Mouse (Mus musculus): ENCODE results near the gene Sh3d19. TPM values are rescaled to one million over a fixed set of nuclear protein-coding genes. Genes with fewer than 3 reads are reported as not detected.

The Sh3d19 gene
- polyA plus RNA-seq, 1 experiment from 2014 or later, result 14.0 TPM

GRCm38 (mm10) chr3:86033455-86034090, 62.7 kb downstream of the Sh3d19 start:
- no peak overlapping the region for H3K27ac ChIP-seq (ENCODE audit: low read depth, low read length)
- H3K9ac ChIP-seq (ENCODE audit: low read depth, low read length), result no peak overlapping the region
- no peaks in the 10 kb centered on the region for H3K27me3 ChIP-seq (replicated peaks; ENCODE audit: control insufficient read depth, insufficient read depth, low read length)
- no peaks in the 10 kb centered on the region for H3K9me3 ChIP-seq (ENCODE audit: control insufficient read depth, low read length)
- H3K36me3 ChIP-seq (ENCODE audit: control insufficient read depth, insufficient read depth, low read length), result no peaks in the 10 kb centered on the region
- no peak for ATAC-seq
- 87% methylated on average over 9 of the region's 9 CpGs for WGBS
- no peak overlapping the region for H3K4me2 ChIP-seq (ENCODE audit: low read length)
- H3K4me3 ChIP-seq (ENCODE audit: low read length), result no peak overlapping the region
- peaks cover under 1% of the 10 kb centered on the region; the same call in 1 of the 2 replicates for H3K4me1 ChIP-seq (ENCODE audit: control insufficient read depth, insufficient read depth, low read depth, low read length)

GRCm38 (mm10) chr3:86037926-86038484, 67.1 kb downstream of the Sh3d19 start:
- Histone ChIP-seq H3K4me3 (ENCODE audit: low read length) (no peak overlapping the region), H3K4me1 (ENCODE audit: control insufficient read depth, insufficient read depth, low read depth, low read length) (peaks cover 6% of the 10 kb centered on the region), H3K9ac (ENCODE audit: low read depth, low read length) (no peak overlapping the region), H3K27ac (ENCODE audit: low read depth, low read length) (no peak overlapping the region), H3K27me3 (replicated peaks; ENCODE audit: control insufficient read depth, insufficient read depth, low read length) (no peaks in the 10 kb centered on the region), H3K36me3 (ENCODE audit: control insufficient read depth, insufficient read depth, low read length) (no peaks in the 10 kb centered on the region), H3K9me3 (ENCODE audit: control insufficient read depth, low read length) (no peaks in the 10 kb centered on the region), H3K4me2 (ENCODE audit: low read length) (no peak overlapping the region)
- 87% methylated on average over 9 of the region's 9 CpGs for whole genome bisulfite sequencing
- no peak for ATAC-seq

- Histone ChIP-seq H3K27ac (ENCODE audit: low read depth, low read length) (peak overlapping the region; percentile 40), H3K9me3 (ENCODE audit: control insufficient read depth, low read length) (no peaks in the 10 kb centered on the region), H3K27me3 (replicated peaks; ENCODE audit: control insufficient read depth, insufficient read depth, low read length) (no peaks in the 10 kb centered on the region), H3K4me1 (ENCODE audit: control insufficient read depth, insufficient read depth, low read depth, low read length) (peaks cover 6% of the 10 kb centered on the region), H3K36me3 (ENCODE audit: control insufficient read depth, insufficient read depth, low read length) (no peaks in the 10 kb centered on the region), H3K4me3 (ENCODE audit: low read length) (no peak overlapping the region), H3K9ac (ENCODE audit: low read depth, low read length) (no peak overlapping the region), H3K4me2 (ENCODE audit: low read length) (no peak overlapping the region; the same call in 1 of the 2 replicates)
- ATAC-seq, result no peak
- 60% methylated on average over 3 of the region's 3 CpGs for WGBS
These were observed 67.7 kb downstream of the Sh3d19 start for GRCm38 (mm10) chr3:86038648-86039047.

- Histone ChIP-seq H3K9me3 (ENCODE audit: control insufficient read depth, low read length) (no peaks in the 10 kb centered on the region), H3K4me3 (ENCODE audit: low read length) (no peak overlapping the region)
These were observed 69.6 kb downstream of the Sh3d19 start for GRCm38 (mm10) chr3:86040286-86041201.

GRCm38 (mm10) chr3:86047686-86048408, 76.9 kb downstream of the Sh3d19 start:
- 94% methylated on average over 9 of the region's 9 CpGs for WGBS

More at GRCm38 (mm10) chr3:86040286-86041201, 69.6 kb downstream of the Sh3d19 start:
- Histone ChIP-seq H3K4me2 (ENCODE audit: low read length) (no peak overlapping the region), H3K9ac (ENCODE audit: low read depth, low read length) (no peak overlapping the region), H3K4me1 (ENCODE audit: control insufficient read depth, insufficient read depth, low read depth, low read length) (peaks cover 6% of the 10 kb centered on the region), H3K27me3 (replicated peaks; ENCODE audit: control insufficient read depth, insufficient read depth, low read length) (no peaks in the 10 kb centered on the region), H3K36me3 (ENCODE audit: control insufficient read depth, insufficient read depth, low read length) (no peaks in the 10 kb centered on the region), H3K27ac (ENCODE audit: low read depth, low read length) (no peak overlapping the region)
- 65% methylated on average over 14 of the region's 14 CpGs for WGBS
- no peak for ATAC-seq

GRCm38 (mm10) chr3:86049041-86049440, 78.1 kb downstream of the Sh3d19 start:
- no peak for ATAC-seq
- 89% methylated on average over 2 of the region's 2 CpGs for WGBS
- H3K27ac ChIP-seq (ENCODE audit: low read depth, low read length), result no peak overlapping the region
- no peaks in the 10 kb centered on the region for H3K4me1 ChIP-seq (ENCODE audit: control insufficient read depth, insufficient read depth, low read depth, low read length)
- H3K36me3 ChIP-seq (ENCODE audit: control insufficient read depth, insufficient read depth, low read length), result no peaks in the 10 kb centered on the region
- no peak overlapping the region for H3K4me2 ChIP-seq (ENCODE audit: low read length)
- no peak overlapping the region for H3K9ac ChIP-seq (ENCODE audit: low read depth, low read length)
- H3K9me3 ChIP-seq (ENCODE audit: control insufficient read depth, low read length), result peaks cover 5% of the 10 kb centered on the region
- H3K4me3 ChIP-seq (ENCODE audit: low read length), result no peak overlapping the region
- H3K27me3 ChIP-seq (replicated peaks; ENCODE audit: control insufficient read depth, insufficient read depth, low read length), result no peaks in the 10 kb centered on the region

More at GRCm38 (mm10) chr3:86047686-86048408, 76.9 kb downstream of the Sh3d19 start:
- ATAC-seq, result no peak
- no peak overlapping the region for H3K9ac ChIP-seq (ENCODE audit: low read depth, low read length)
- no peaks in the 10 kb centered on the region for H3K36me3 ChIP-seq (ENCODE audit: control insufficient read depth, insufficient read depth, low read length)
- no peak overlapping the region for H3K4me2 ChIP-seq (ENCODE audit: low read length)
- peaks cover 5% of the 10 kb centered on the region for H3K9me3 ChIP-seq (ENCODE audit: control insufficient read depth, low read length)
- H3K27me3 ChIP-seq (replicated peaks; ENCODE audit: control insufficient read depth, insufficient read depth, low read length), result no peaks in the 10 kb centered on the region
- no peak overlapping the region for H3K27ac ChIP-seq (ENCODE audit: low read depth, low read length)
- H3K4me1 ChIP-seq (ENCODE audit: control insufficient read depth, insufficient read depth, low read depth, low read length), result no peaks in the 10 kb centered on the region
- no peak overlapping the region for H3K4me3 ChIP-seq (ENCODE audit: low read length)

- H3K27me3 ChIP-seq (replicated peaks; ENCODE audit: control insufficient read depth, insufficient read depth, low read length), result no peaks in the 10 kb centered on the region
- H3K9ac ChIP-seq (ENCODE audit: low read depth, low read length), result no peak overlapping the region
- 69% methylated on average over 4 of the region's 4 CpGs for WGBS
- H3K27ac ChIP-seq (ENCODE audit: low read depth, low read length), result no peak overlapping the region
- H3K36me3 ChIP-seq (ENCODE audit: control insufficient read depth, insufficient read depth, low read length), result no peaks in the 10 kb centered on the region
- ATAC-seq, result no peak
- no peak overlapping the region for H3K4me3 ChIP-seq (ENCODE audit: low read length)
- no peaks in the 10 kb centered on the region for H3K9me3 ChIP-seq (ENCODE audit: control insufficient read depth, low read length)
- no peak overlapping the region for H3K4me2 ChIP-seq (ENCODE audit: low read length)
- no peaks in the 10 kb centered on the region for H3K4me1 ChIP-seq (ENCODE audit: control insufficient read depth, insufficient read depth, low read depth, low read length)
These were observed 85.8 kb downstream of the Sh3d19 start for GRCm38 (mm10) chr3:86056678-86057077.

- Histone ChIP-seq H3K9ac (ENCODE audit: low read depth, low read length) (no peak overlapping the region), H3K27ac (ENCODE audit: low read depth, low read length) (no peak overlapping the region), H3K4me1 (ENCODE audit: control insufficient read depth, insufficient read depth, low read depth, low read length) (no peaks in the 10 kb centered on the region), H3K4me2 (ENCODE audit: low read length) (no peak overlapping the region), H3K36me3 (ENCODE audit: control insufficient read depth, insufficient read depth, low read length) (no peaks in the 10 kb centered on the region), H3K4me3 (ENCODE audit: low read length) (no peak overlapping the region), H3K27me3 (replicated peaks; ENCODE audit: control insufficient read depth, insufficient read depth, low read length) (no peaks in the 10 kb centered on the region), H3K9me3 (ENCODE audit: control insufficient read depth, low read length) (no peaks in the 10 kb centered on the region)
- no peak for ATAC-seq
- WGBS, result 67% methylated on average over 6 of the region's 6 CpGs
These were observed 86.7 kb downstream of the Sh3d19 start for GRCm38 (mm10) chr3:86057436-86058095.

All from hindbrain, embryonic 16.5 days (tissue).